ENCODE assay signal across 9 mouse cellular contexts in genomic region chr17:53387581-53388473, GRCm38 (mm10).
DNase-seq lines count a peak whose midpoint lies in the region; ATAC-seq and TF ChIP-seq lines count a peak whose summit lies in the region.
"Had no signal": no experiment of that assay in that cellular context is flagged by ENCODE, and none has a peak within 500 bp of the region (broad histone marks: within the 10 kb centered on the region; RNA-seq: fewer than 3 reads in every experiment).

No protein-coding gene starts in this region.

- TF ChIP-seq POLR2A in heart, adult 2 months (IDR thresholded peaks at IDR 0.05; ENCODE audit: insufficient read depth, low read depth, low read length): no peak

- no peak overlapping the region for H3K4me2 ChIP-seq in heart, embryonic 12.5 days
- no peak overlapping the region for H3K4me2 ChIP-seq in hindbrain, embryonic 15.5 days

- H3K27ac ChIP-seq in heart, adult 2 months: no peak overlapping the region
- no peak overlapping the region for H3K27ac ChIP-seq in heart, embryonic 12.5 days (ENCODE audit: poor library complexity, severe bottlenecking)
- no peak overlapping the region for H3K27ac ChIP-seq in hindbrain, embryonic 15.5 days (replicated peaks)
- H3K27ac ChIP-seq: limb, embryonic 10.5 days had no signal

- no peak overlapping the region for H3K9ac ChIP-seq in heart, adult 2 months (ENCODE audit: low read depth, low read length)
- no peak overlapping the region for H3K9ac ChIP-seq in heart, embryonic 12.5 days
- H3K9ac ChIP-seq in hindbrain, embryonic 15.5 days: no peak overlapping the region

- no peaks in the 10 kb centered on the region for H3K4me1 ChIP-seq in heart, adult 2 months (ENCODE audit: control insufficient read depth, insufficient read depth, low read length)
- no peaks in the 10 kb centered on the region for H3K4me1 ChIP-seq in heart, embryonic 12.5 days (replicated peaks)
- H3K4me1 ChIP-seq in hindbrain, embryonic 15.5 days (replicated peaks): no peaks in the 10 kb centered on the region
- H3K4me1 ChIP-seq: limb, embryonic 10.5 days had no signal

- no peak for TF ChIP-seq EP300 in heart, adult 2 months (IDR thresholded peaks at IDR 0.05; ENCODE audit: insufficient read depth, low read depth, low read length)

- H3K27me3 ChIP-seq in heart, adult 2 months (ENCODE audit: control insufficient read depth, insufficient read depth, low read length): no peaks in the 10 kb centered on the region
- no peaks in the 10 kb centered on the region for H3K27me3 ChIP-seq in heart, embryonic 12.5 days (replicated peaks)
- H3K27me3 ChIP-seq in hindbrain, embryonic 15.5 days: no peaks in the 10 kb centered on the region

- intact Hi-C loops in heart, adult 2 months (cut with DNase I): no loop called here

- DNase-seq in heart, adult 2 months: no peak
- DNase-seq in 3T3-L1 (ENCODE audit: low read depth, low spot score) (peak; percentile 49), R1 (ENCODE audit: low read depth, low spot score) (peak; percentile 29)
- DNase-seq in adrenal gland, postnatal 10 days: no peak

- WGBS in heart, adult 2 months: 44% methylated on average over 6 of the region's 6 CpGs
- WGBS in heart, embryonic 12.5 days: 43% methylated on average over 6 of the region's 6 CpGs
- WGBS in hindbrain, embryonic 15.5 days: 48% methylated on average over 6 of the region's 6 CpGs

- H3K4me3 ChIP-seq in heart, adult 2 months: no peak overlapping the region
- no peak overlapping the region for H3K4me3 ChIP-seq in heart, embryonic 12.5 days
- no peak overlapping the region for H3K4me3 ChIP-seq in hindbrain, embryonic 15.5 days
- H3K4me3 ChIP-seq: limb, embryonic 10.5 days had no signal

- peak; percentile 66 for TF ChIP-seq CTCF in heart, adult 2 months (IDR thresholded peaks at IDR 0.05)

- H3K79me2 ChIP-seq in heart, adult 2 months (replicated peaks; ENCODE audit: control insufficient read depth, insufficient read depth, low read length): no peaks in the 10 kb centered on the region

- H3K9me3 ChIP-seq in heart, embryonic 12.5 days (replicated peaks): no peaks in the 10 kb centered on the region
- no peaks in the 10 kb centered on the region for H3K9me3 ChIP-seq in hindbrain, embryonic 15.5 days
- H3K9me3 ChIP-seq: limb, embryonic 10.5 days had no signal

- no peak for ATAC-seq in heart, embryonic 12.5 days (ENCODE audit: insufficient number of reproducible peaks, low FRiP score)
- ATAC-seq in hindbrain, embryonic 15.5 days (ENCODE audit: low FRiP score, low read depth): peak; percentile 87
- no peak for ATAC-seq in erythroid progenitor cell, adult 5-6 weeks (replicated peaks; ENCODE audit: low FRiP score, poor library complexity, severe bottlenecking)
- ATAC-seq in frontal cortex, adult (ENCODE audit: low TSS enrichment): no peak

- no peaks in the 10 kb centered on the region for H3K36me3 ChIP-seq in heart, adult 2 months (ENCODE audit: control insufficient read depth, insufficient read depth, low read length)
- H3K36me3 ChIP-seq in heart, embryonic 12.5 days: no peaks in the 10 kb centered on the region
- no peaks in the 10 kb centered on the region for H3K36me3 ChIP-seq in hindbrain, embryonic 15.5 days
- H3K36me3 ChIP-seq: limb, embryonic 10.5 days had no signal

Comparison
In these comparisons a context has a peak if more than half of its experiments do, and no peak if none do; other contexts are left out.
1. DNase-seq: peak in 3T3-L1 (single experiment) and R1 (single experiment); none in heart, adult 2 months (0 of 2) and adrenal gland, postnatal 10 days (single experiment).